Mouse (Mus musculus) WW6 (cell line): ENCODE data around the gene Slfn14.
A peak's percentile ranks its signal among the peaks of the same experiment; 100 is the strongest.
"Not testable (repeated sequence)": the region's sequence is repeated elsewhere in the genome, so short reads cannot be mapped to it uniquely, and the experiment has no call there.

Experiments used
- DNase-seq: peaks from one replicate; pipeline ENCODE4 v3.0.0-alpha.2; 2013; ENCODE audit warnings: low read depth, low spot score

Slfn14 gene

DNA sequence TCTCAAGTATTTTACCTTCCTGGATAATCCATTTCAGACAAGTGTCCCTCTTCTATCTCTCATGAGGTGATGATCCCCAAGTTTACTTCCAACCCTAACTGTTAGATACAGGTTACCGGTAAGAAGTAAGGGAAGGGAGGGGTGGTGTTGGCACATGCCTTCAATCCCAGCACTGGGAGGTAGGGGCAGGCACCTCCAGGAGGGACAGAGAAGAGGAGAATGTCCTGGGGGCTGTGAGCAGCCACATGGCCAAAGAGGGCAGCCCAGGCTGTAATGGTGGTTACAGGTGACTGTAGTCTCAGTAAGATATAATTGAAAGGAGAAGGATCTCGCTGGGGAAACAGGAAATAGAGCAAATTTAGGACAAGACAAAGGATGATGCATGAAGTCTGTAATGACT lies 4.4 kb downstream of the Slfn14 start:
- no peak for DNase-seq

DNA sequence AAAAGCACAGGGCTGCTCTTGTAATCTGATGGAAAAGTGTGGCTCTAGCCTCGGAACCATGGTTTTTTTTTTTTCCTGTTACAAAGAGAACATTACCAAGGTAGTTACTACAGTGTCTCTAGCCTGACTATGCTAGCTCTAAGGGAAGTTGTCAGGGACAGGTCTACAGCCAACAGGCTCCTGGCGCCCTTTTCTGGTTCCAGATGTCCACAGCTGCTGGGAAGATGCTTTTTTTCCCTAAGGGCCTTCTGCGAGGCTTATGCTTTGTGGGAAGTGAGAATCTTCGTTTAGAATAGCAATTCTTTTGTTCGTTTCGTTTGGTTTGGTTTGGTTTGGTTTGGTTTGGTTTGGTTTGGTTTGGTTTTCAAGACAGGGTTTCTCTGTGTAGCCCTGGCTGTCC lies 6.8 kb downstream of the Slfn14 start:
- no peak for DNase-seq

DNA sequence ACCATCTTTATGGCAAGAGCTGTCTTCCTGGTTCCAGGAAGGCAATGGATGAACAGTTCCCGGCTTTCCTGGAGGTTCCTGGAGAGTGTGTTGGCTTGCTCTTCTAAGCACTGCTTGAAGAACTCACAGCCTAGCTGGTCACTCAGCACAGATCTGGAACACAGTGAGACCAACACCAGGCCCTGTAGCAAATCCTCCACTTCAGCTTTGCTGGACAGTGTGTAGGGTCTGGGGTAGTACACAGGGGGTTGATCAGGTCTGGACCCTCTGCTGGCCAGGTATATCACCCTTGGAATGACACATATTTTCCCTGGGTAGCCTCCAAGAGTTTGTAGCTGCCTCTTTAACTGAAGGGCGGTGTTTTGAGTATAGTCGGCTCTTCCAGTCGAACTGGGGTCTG lies 7.5 kb downstream of the Slfn14 start:
- no peak for DNase-seq

DNA sequence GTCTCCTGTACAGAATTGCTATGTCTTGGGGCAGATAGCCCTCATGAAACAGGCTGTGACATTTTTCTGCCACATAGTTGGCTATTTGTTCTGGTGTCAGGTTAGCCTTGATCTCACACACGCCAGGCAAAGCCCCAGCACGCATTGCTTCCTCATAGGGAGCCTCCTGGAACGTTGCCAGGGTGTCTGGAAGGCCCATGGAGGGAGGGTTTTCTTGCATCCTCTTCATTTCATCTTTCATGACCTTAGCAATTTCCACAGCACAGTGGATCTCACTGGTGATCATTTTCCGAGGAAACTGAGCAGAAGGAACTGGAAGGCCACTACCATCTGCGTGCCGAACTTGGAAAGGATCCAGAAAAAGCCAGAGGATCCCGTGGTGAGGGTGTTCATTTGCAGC lies 10.3 kb downstream of the Slfn14 start:
- no peak for DNase-seq

DNA sequence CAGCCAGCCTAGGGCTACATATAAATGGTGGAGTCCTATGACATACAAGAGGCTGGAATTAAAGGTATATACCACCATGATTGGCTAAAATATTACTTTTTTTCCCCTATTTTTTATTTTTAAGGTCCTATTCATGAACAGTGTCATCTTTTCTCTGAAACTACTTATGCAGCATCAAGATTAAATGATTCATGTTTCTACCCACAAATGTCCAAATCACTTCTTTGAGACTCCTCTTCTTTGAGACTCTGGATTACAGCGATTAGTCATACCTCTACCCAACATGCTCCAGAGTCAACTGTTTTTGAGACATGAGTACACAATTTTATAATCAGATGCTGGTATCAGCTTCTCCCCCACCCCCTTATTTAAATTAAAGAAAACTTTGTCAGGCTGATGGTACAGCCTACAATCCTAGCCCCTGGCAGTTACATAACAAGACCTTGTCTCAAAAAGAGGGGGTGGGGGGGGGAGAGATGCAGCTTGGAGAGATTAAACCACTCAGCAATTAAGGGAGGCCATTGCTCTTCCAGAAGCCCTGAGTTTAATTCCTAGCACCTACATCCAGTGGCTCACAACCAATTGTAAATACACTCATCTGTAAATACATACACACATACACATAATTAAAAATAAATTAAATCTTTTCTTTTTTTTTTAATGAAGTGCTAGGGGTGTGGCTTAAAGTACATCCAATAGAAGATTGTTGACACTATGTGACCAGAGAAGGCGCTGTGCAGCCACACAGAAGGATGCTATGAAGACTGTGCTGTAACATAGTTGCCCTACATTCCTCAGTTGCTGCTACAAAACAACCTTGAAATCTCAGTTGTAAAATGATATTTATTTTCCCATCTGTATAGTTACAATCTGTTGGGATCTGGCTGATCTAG lies 14.3 kb downstream of the Slfn14 start:
- DNase-seq = peak; percentile 54

DNA sequence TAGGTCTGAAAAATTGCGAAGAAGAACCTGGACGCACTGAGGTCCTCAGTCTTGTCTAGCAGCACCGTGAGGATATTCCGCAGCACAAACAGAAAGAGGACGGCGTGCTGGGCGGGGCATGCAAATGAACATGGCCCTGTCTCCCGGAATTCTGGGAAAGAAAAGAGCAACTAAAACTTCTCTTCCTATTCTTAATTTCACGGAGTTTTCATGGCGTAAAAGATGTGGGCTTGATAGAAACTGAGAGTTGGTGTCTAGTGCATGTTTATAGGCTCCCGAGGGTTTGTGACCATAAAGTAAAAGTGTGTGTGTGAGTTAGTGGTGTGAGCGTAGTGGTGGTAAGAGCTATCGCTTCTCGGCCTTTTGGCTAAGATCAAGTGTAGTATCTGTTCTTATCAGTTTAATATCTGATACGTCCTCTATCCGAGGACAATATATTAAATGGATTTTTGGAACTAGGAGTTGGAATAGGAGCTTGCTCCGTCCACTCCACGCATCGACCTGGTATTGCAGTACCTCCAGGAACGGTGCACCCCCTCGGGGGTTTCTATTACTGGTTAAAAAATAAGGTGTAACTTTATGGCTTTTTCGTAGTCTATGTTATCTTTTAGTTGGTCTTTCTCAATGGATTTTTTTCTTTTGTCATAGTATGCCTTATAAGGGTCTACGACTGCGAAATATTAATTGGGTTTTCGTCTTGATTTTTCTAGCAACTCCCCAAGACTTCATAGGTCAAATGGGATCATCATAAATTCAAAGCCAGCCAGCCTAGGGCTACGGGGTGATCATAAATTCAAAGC lies 15.2 kb downstream of the Slfn14 start:
- DNase-seq = peak; percentile 78

DNA sequence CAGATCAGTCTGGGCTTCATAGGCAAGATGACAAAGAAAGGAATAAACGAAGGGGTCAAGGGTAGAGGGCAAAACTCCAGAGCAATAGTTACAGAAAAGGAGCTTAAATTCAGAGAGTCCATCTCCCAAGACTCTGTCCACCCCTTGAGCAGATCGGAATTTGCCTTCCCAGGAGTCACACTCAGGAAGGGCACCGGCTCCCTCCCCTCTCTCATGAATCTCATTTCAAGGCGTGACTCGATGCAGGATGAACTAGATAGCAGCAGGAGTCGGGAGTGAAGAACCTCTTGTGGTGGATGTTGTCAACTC lies 15.7 kb downstream of the Slfn14 start:
- no peak for DNase-seq

DNA sequence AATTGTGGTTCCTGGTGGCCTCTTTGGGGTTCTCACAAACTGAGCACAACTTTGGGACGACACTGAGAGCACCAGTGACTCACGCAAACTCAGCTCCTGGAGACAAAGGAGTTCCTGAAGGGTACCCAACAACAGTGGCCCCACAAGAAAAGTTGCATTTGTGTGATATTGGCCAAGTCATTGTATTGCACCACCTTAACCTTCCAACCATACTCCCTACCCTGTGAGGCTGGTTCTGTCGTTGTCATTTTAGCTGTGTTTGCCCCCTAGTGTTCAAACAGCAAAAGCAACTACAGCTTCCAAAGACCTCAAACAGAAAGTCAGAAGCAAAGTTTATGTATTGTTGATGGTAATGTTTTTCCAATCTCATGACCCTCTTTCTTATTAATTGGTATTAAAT lies 23.4 kb downstream of the Slfn14 start:
- DNase-seq = no peak

DNA sequence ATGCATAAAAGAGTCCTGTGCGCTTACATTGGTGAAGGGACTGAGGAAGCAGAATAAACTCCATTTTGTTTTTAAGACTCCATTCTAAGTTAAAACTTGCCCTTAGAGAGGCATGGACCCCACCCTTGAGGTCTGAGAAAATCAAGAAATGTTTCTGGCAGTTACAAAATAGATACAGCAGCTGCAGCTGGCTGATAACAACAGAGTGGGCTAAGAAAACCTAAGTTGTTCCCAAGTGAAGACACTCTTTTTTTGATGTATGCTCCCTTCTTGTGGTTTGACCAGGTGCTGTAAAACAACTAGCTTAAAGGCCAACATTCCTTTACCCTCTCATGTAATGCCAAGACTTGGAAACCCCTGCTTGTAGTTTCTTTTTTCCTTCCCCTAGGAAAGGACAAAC lies 23.9 kb downstream of the Slfn14 start:
- no peak for DNase-seq

DNA sequence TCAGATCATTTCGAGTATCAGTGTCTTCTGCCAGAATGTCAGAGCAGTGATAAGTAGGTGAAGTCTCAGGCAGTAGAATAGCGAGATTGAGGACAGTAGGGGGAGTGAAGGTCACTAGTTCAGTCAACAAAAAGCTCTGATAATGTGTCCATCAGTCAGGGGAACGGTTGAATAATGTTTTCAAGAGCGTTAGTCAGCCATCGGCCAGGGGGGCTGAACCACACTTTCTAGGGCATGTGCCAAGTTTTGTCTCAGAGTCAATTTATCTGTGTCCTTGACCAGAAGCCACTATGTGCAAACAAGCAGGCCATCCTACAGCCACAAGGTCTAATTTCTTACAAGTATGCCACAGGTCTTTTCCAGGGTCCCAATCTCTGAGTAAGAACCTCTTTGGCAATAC lies 29.3 kb downstream of the Slfn14 start:
- DNase-seq = not testable (repeated sequence)

DNA sequence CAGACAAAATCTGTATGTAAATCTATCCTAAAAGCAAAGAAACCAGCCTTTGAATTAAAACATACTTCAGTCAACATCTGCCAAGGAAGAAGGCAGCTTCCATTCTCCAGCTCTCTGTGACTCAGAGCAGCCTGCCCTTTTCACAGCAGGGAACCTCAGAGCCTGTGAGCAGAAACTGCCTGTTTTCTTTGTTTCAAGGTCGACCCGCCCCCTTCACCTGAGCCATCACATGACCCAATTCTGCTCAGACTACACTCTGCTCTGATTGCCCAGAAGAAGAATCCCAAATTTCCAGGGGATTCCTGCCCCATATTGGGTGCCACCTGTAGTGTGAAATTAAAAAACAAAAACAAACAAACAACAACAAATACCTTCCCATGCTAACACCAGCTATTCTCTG lies 46.7 kb downstream of the Slfn14 start:
- no peak for DNase-seq

DNA sequence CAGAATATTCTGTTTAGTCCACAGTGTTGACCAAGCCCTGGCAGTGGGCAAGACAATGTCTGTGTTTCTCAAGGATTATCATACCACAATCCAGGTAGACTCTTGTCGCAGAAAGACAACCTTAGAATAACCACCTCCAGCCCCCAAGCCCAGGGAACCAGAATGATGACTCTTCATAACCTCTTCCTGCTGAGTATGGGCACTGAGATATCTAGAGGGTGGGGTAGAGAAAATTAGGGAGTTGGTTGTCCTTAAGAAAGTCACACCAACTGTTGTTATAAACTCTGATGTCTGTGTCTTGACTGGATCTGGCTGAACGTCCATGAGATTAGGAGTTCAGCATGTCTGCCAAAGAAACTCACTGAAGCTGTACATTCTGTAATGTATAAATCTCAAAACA lies 48.1 kb downstream of the Slfn14 start:
- no peak for DNase-seq

DNA sequence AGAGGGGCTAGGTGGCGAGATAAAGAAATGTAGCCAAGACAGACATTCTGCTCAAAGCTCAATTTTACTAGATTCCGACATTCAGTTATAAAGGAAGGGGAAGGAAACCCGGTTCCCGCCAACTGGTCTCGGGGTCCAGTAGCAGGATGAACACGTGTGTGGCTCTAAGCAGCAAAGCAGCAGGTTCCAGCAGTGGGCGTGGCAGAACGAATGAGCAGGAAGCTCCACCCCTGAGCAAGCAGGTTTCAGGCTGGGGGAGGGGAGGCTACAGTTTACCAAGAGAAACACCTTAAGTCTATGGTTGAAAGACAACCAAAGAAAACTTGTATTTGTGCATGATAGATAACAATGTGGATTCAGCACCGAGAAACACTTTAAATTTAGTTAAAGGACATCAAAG lies 49.1 kb downstream of the Slfn14 start:
- DNase-seq = not testable (repeated sequence)

DNA sequence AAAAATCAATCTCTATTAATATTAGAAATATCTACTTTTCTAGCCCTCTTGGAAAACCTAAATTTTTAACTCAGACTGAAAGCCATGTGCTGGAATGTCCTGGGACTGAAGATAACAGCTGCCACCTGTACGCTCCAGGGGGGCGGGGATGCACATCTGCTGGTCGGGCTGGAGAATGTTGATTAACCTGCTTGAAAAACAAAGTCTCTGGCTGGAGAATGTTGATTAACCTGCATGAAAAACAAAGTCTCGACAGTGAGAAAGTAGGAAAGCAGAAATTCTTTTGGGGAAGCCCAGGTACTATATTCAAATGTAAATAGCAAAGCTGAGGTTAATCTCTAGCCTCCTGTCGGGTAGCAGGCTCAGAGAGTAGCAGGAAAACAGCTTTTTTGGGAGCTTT lies 52.9 kb downstream of the Slfn14 start:
- DNase-seq = not testable (repeated sequence)

DNA sequence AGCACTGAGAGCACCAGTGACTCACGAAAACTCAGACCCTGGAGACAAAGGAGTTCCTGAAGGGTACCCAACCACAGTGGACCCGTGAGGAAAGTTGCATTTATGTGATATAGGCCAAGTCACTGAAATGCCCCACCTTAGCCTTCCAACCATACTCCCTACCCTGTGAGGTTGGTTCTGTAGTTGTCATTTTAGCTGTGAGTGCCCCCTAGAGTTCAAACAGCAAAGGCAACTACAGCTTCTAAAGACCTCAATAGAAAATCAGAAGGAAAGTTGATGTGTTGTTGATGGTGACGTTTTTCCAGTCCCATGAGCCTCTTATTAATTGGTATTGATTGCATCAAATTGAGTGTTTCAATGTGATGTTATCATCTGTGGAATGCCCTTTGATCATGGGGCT lies 55.6 kb downstream of the Slfn14 start:
- no peak for DNase-seq

DNA sequence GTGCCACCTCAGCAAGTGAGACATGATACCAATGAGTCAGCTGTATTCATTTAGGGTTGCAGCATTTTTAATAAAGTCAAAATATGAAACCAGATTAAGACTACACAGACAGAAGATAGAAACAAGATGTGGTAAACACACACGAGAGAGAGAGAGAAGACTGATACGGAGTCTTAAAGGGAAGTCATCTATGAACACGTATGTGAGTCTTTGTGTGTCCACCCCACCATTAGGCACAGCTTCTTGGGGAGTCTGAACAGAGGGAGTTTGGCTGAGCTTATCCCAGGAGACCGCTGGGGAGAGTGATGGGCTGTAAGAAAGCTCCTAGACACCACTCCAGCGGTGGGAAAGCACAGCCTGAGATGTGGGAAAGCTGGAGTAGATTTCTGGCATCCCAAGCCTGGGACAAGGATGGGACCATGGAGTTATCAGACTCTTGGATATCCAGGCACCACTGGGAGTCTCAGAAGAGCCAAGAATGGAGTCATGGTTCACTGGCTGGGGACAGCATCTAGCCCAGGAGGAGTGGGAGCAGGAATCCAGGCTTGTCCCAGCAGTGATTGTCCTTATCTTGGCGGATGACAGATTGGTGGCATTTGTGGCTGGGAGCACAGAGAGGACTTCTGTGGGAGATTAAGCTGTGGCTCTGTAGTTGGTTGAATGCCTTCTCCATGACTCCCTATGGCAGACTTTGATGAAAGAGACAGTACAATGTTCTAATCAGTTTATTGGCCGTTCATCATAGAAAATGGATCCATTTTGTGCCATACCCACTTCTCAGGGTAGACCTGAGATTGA lies 58.4 kb downstream of the Slfn14 start:
- DNase-seq = no peak

DNA sequence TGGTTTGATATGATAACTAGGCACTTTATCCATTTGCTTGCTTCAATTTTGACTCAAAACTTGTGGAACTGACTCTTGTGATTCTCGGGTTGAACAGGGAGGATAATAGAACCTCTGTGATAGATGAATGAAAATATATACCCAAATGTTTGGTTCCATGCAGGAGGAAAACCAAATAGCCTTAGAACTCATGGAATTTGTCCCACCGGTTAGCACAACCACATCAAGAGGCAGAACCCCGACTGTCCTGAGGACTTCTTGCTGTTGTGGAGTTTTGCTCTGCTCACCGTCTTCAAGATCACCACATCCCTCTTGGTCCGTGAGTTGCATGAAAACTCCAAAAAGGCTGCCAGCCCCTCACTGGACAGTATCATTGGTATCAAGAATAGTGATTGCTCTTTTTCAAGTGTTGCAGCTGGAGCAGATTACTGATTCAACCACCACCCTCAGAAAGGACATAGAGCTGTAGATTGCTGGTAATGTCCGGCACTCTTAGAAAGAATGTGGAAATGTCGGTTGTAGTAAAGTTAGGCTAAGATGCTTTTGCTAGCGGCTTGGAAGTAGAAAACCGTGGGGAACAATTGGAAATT lies 61.1 kb downstream of the Slfn14 start:
- no peak for DNase-seq
